Mouse (Mus musculus): ENCODE measurements around the gene Il12a.
A peak's percentile ranks its signal among the peaks of the same experiment; 100 is the strongest.
"Not testable (repeated sequence)": the region's sequence is repeated elsewhere in the genome, so short reads cannot be mapped to it uniquely, and the experiment has no call there.

Gene Il12a

GRCm38 (mm10) chr3:68742718-68743471 is 52.5 kb downstream of the Il12a start:
- DNase-seq (ENCODE audit: low read depth, low spot score): peak; percentile 64

GRCm38 (mm10) chr3:68743472-68743732 is 53.0 kb downstream of the Il12a start:
- DNase-seq (ENCODE audit: low read depth, low spot score): no peak

GRCm38 (mm10) chr3:68744162-68744561 is 53.7 kb downstream of the Il12a start:
- DNase-seq (ENCODE audit: low read depth, low spot score): peak; percentile 23

DNA sequence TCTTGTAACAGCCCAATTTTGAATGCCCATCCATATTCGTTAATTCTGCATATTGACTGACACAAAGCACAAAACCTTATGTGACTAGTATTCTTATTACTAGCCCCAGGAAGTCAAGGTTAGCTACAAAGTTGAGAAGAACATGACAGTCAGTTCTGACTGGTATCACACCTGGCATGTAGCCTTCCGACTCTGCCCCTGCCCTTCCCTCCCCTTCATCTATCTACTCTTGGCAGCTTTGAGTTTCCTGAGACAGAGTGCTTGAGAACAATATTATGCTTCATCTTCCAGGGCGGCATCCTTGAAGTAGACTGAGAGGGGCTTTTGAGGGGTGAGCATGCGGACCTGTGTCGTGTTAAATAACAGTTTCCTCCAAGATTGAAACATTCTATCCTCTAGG is 54.6 kb downstream of the Il12a start:
- no peak for DNase-seq (ENCODE audit: low read depth, low spot score)

DNA sequence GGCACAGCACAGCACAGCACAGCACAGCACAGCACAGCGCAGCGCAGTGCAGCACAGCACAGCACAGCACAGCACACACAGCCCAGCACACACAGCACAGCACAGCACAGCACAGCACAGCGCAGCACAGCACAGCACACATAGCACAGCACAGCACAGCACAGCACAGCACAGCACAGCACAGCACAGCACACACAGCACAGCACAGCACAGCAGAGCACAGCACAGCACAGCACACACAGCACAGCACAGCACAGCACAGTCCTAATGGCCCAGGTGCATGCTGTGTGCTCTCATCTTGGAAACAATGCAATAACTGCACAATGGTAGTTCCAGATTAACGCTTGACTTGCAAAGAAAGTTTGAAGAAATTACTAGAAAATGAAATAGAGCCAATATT is 55.8 kb downstream of the Il12a start:
- DNase-seq (ENCODE audit: low read depth, low spot score): not testable (repeated sequence)
